Mouse (Mus musculus): Measurements from ENCODE around the gene Sorcs1. TPM values are rescaled to one million over a fixed set of nuclear protein-coding genes. Genes with fewer than 3 reads are reported as not detected.

Sorcs1 gene
- polyA plus RNA-seq, 1 experiment: 12.1 TPM

GRCm38 (mm10) chr19:50440246-50440910, 238.1 kb downstream of the Sorcs1 start:
- no peak for DNase-seq (ENCODE audit: extremely low spot score in 1 of 2, low spot score in 1 of 2)

GRCm38 (mm10) chr19:50439464-50439881, 239.0 kb downstream of the Sorcs1 start:
- DNase-seq (ENCODE audit: extremely low spot score in 1 of 2, low spot score in 1 of 2): no peak

GRCm38 (mm10) chr19:50422928-50423327, 255.5 kb downstream of the Sorcs1 start:
- no peak for DNase-seq (ENCODE audit: extremely low spot score in 1 of 2, low spot score in 1 of 2)

GRCm38 (mm10) chr19:50418962-50419720, 259.3 kb downstream of the Sorcs1 start:
- peak; percentile 56 to 77 for DNase-seq (ENCODE audit: extremely low spot score in 1 of 2, low spot score in 1 of 2)

- no peak for DNase-seq (ENCODE audit: extremely low spot score in 1 of 2, low spot score in 1 of 2)
Observed at GRCm38 (mm10) chr19:50410561-50410960, 267.9 kb downstream of the Sorcs1 start.

GRCm38 (mm10) chr19:50398341-50398740, 280.1 kb downstream of the Sorcs1 start:
- DNase-seq (ENCODE audit: extremely low spot score in 1 of 2, low spot score in 1 of 2): no peak

GRCm38 (mm10) chr19:50395731-50396130, 282.7 kb downstream of the Sorcs1 start:
- no peak for DNase-seq (ENCODE audit: extremely low spot score in 1 of 2, low spot score in 1 of 2)

- DNase-seq (ENCODE audit: extremely low spot score in 1 of 2, low spot score in 1 of 2): no peak
Observed at GRCm38 (mm10) chr19:50394101-50394500, 284.3 kb downstream of the Sorcs1 start.

- DNase-seq (ENCODE audit: extremely low spot score in 1 of 2, low spot score in 1 of 2): no peak
Observed at GRCm38 (mm10) chr19:50389925-50390552, 288.4 kb downstream of the Sorcs1 start.

- no peak for DNase-seq (ENCODE audit: extremely low spot score in 1 of 2, low spot score in 1 of 2)
Observed at GRCm38 (mm10) chr19:50378901-50379300, 299.5 kb downstream of the Sorcs1 start.

GRCm38 (mm10) chr19:50374751-50375150, 303.7 kb downstream of the Sorcs1 start:
- DNase-seq (ENCODE audit: extremely low spot score in 1 of 2, low spot score in 1 of 2): peak; percentile 14 to 42

GRCm38 (mm10) chr19:50366446-50366845, 312.0 kb downstream of the Sorcs1 start:
- DNase-seq (ENCODE audit: extremely low spot score in 1 of 2, low spot score in 1 of 2): no peak

- peak in 1 of 2 experiments; percentile 22 for DNase-seq (ENCODE audit: extremely low spot score in 1 of 2, low spot score in 1 of 2)
Observed at GRCm38 (mm10) chr19:50362655-50363500, 315.6 kb downstream of the Sorcs1 start.

GRCm38 (mm10) chr19:50358561-50358960, 319.9 kb downstream of the Sorcs1 start:
- no peak for DNase-seq (ENCODE audit: extremely low spot score in 1 of 2, low spot score in 1 of 2)

- no peak for DNase-seq (ENCODE audit: extremely low spot score in 1 of 2, low spot score in 1 of 2)
Observed at GRCm38 (mm10) chr19:50339211-50339610, 339.2 kb downstream of the Sorcs1 start.

GRCm38 (mm10) chr19:50336751-50337150, 341.7 kb downstream of the Sorcs1 start:
- no peak for DNase-seq (ENCODE audit: extremely low spot score in 1 of 2, low spot score in 1 of 2)

GRCm38 (mm10) chr19:50331136-50331535, 347.3 kb downstream of the Sorcs1 start:
- no peak for DNase-seq (ENCODE audit: extremely low spot score in 1 of 2, low spot score in 1 of 2)

- DNase-seq (ENCODE audit: extremely low spot score in 1 of 2, low spot score in 1 of 2): peak; percentile 7 to 52
Observed at GRCm38 (mm10) chr19:50327804-50328203, 350.6 kb downstream of the Sorcs1 start.

- no peak for DNase-seq (ENCODE audit: extremely low spot score in 1 of 2, low spot score in 1 of 2)
Observed at GRCm38 (mm10) chr19:50326151-50326550, 352.3 kb downstream of the Sorcs1 start.

GRCm38 (mm10) chr19:50325686-50326085, 352.8 kb downstream of the Sorcs1 start:
- DNase-seq (ENCODE audit: extremely low spot score in 1 of 2, low spot score in 1 of 2): no peak

- DNase-seq (ENCODE audit: extremely low spot score in 1 of 2, low spot score in 1 of 2): no peak
Observed at GRCm38 (mm10) chr19:50307046-50307445, 371.4 kb downstream of the Sorcs1 start.
